Mouse (Mus musculus) myocyte (in vitro differentiated cells): ENCODE measurements at regions not wholly inside any gene's neighbourhood (a gene's known extent, or its start where the extent isn't known, plus 50 kb on each side); places are given as distances from the start of the nearest gene placed in this dataset.

Source experiments
- H3K27me3 ChIP-seq: one replicate; pipeline ENCODE4 v1.6.1; 2011; ENCODE audit not compliant: control insufficient read depth, insufficient read depth, insufficient read length
- H3K36me3 ChIP-seq: one replicate; pipeline ENCODE4 v1.6.1; 2011; ENCODE audit not compliant: control insufficient read depth, insufficient read depth
- H3K4me2 ChIP-seq: one replicate; pipeline ENCODE4 v1.6.1; 2011; ENCODE audit warnings: low read depth, control low read depth
- H3K4me3 ChIP-seq: one replicate; pipeline ENCODE4 v1.5.1; 2011; ENCODE audit warnings: mild to moderate bottlenecking, control low read depth, moderate library complexity
- H3K79me2 ChIP-seq: one replicate; pipeline ENCODE4 v1.6.1; 2011; ENCODE audit not compliant: control insufficient read depth, insufficient read depth
- H3ac ChIP-seq: one replicate; pipeline ENCODE4 v1.6.1; 2011; ENCODE audit not compliant: control insufficient read depth, insufficient read length
- CEBPB ChIP-seq: IDR thresholded peaks from 2 replicates; pipeline ENCODE4 v1.6.1; 2011; ENCODE audit warnings: mild to moderate bottlenecking, moderate library complexity; ENCODE audit not compliant: poor library complexity, insufficient read depth, severe bottlenecking
- E2F4 ChIP-seq: IDR thresholded peaks from one replicate; pipeline ENCODE4 v1.6.1; 2011; ENCODE audit warnings: mild to moderate bottlenecking, control low read depth, moderate library complexity; ENCODE audit not compliant: insufficient read depth
- MAX ChIP-seq: IDR thresholded peaks from one replicate; pipeline ENCODE4 v1.6.1; 2011; ENCODE audit warnings: low read depth, mild to moderate bottlenecking, control low read depth
- MYOD1 ChIP-seq, 3 experiments: IDR thresholded peaks; one replicate each; pipeline ENCODE4 v1.6.1; 2011; ENCODE audit warnings: control low read depth in 2 of 3, low read depth in 2 of 3, mild to moderate bottlenecking in 2 of 3, moderate library complexity in 1 of 3; ENCODE audit not compliant: insufficient read length in 2 of 3, control insufficient read depth in 1 of 3
- MYOG ChIP-seq, 3 experiments: IDR thresholded peaks; one replicate each; pipeline ENCODE4 v1.6.1; 2011; ENCODE audit warnings: control low read depth in 2 of 3, low read depth in 2 of 3, mild to moderate bottlenecking in 2 of 3; ENCODE audit not compliant: insufficient read length in 2 of 3, control insufficient read depth in 1 of 3, insufficient read depth in 1 of 3
- POLR2A ChIP-seq: IDR thresholded peaks from one replicate; pipeline ENCODE4 v1.6.1; 2011; ENCODE audit warnings: low read depth, mild to moderate bottlenecking, control low read depth, moderate library complexity; ENCODE audit not compliant: insufficient read length
- POLR2AphosphoS2 ChIP-seq: IDR thresholded peaks from one replicate; pipeline ENCODE4 v1.6.1; 2011; ENCODE audit warnings: low read depth, control low read depth; ENCODE audit not compliant: insufficient read length
- REST ChIP-seq: IDR thresholded peaks from one replicate; pipeline ENCODE4 v1.6.1; 2011; ENCODE audit warnings: mild to moderate bottlenecking, control low read depth, moderate library complexity; ENCODE audit not compliant: insufficient read depth, insufficient read length
- SRF ChIP-seq: IDR thresholded peaks from one replicate; pipeline ENCODE4 v1.6.1; 2011; ENCODE audit warnings: low read depth; ENCODE audit not compliant: control insufficient read depth, insufficient read length
- TCF12 ChIP-seq: IDR thresholded peaks from one replicate; pipeline ENCODE4 v1.6.1; 2011; ENCODE audit warnings: mild to moderate bottlenecking, control low read depth; ENCODE audit not compliant: poor library complexity, insufficient read depth, severe bottlenecking
- TCF3 ChIP-seq: IDR thresholded peaks from one replicate; pipeline ENCODE4 v1.6.1; 2011; ENCODE audit warnings: low read depth, control low read depth; ENCODE audit not compliant: insufficient read length
- USF1 ChIP-seq: IDR thresholded peaks from one replicate; pipeline ENCODE4 v1.6.1; 2011; ENCODE audit warnings: low read depth, mild to moderate bottlenecking, control low read depth, moderate library complexity

- Histone ChIP-seq H3K27me3 (no peaks in the 10 kb centered on the region), H3K4me2 (no peak overlapping the region), H3K79me2 (no peaks in the 10 kb centered on the region), H3K36me3 (no peaks in the 10 kb centered on the region), H3ac (no peak overlapping the region), H3K4me3 (no peak overlapping the region)
- TF ChIP-seq TCF12 (no peak), CEBPB (no peak), USF1 (no peak), REST (no peak), POLR2A (no peak), TCF3 (no peak), MAX (no peak), MYOG (IDR thresholded peaks at IDR 0.05; ENCODE audit: control insufficient read depth in 1 of 3, insufficient read depth in 1 of 3, insufficient read length in 2 of 3, low read depth in 2 of 3) (no peak), E2F4 (no peak), POLR2AphosphoS2 (no peak), MYOD1 (IDR thresholded peaks at IDR 0.05; ENCODE audit: control insufficient read depth in 1 of 3, insufficient read length in 2 of 3, low read depth in 2 of 3) (no peak), SRF (no peak)
Measured at GRCm38 (mm10) chr3:128856515-128856914, 343.2 kb upstream of the Pitx2 start.

DNA sequence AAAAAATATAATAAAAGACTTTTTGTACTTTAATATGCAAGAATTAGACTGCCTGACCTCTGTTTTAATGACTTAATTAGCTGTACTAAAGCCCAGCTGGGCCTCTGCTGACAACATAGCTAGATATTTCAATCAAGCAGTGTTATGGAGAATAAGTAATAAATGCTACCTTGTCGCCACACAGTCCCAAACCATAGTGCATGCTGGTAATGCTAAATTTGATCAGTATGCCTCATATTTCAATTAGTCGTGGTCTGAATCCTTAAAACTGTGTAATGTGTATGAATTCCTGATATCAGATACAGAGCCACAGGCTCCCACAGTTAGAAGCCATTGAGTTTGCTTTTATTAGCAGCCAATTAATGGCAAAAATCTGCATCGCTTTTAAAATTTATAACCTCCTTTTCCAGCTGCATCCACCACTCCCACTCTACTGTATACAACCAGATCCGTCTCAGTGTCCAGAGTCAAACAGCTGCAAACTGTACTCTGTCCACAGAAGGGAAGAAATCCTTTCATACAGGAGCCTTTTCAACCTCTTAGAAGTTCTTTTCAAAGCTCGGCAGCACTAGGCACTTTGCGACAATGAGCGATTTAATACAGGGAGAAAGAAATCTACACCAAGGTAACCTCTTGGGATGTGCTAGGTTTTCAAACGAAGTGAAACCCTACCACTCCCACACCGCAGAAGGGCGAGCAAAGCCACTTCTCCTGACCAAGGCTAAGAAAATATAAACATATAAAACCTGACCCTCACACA lies 317.8 kb upstream of the Pitx2 start:
- Histone ChIP-seq H3K4me3 (no peak overlapping the region), H3K36me3 (no peaks in the 10 kb centered on the region), H3K79me2 (no peaks in the 10 kb centered on the region), H3K4me2 (peak overlapping the region; percentile 46), H3ac (no peak overlapping the region), H3K27me3 (no peaks in the 10 kb centered on the region)
- no peak for TF ChIP-seq MYOD1 (IDR thresholded peaks at IDR 0.05; ENCODE audit: control insufficient read depth in 1 of 3, insufficient read length in 2 of 3, low read depth in 2 of 3)
- TF ChIP-seq TCF3, result no peak
- no peak for TF ChIP-seq CEBPB
- TF ChIP-seq SRF, result no peak
- no peak for TF ChIP-seq TCF12
- TF ChIP-seq E2F4, result no peak
- no peak for TF ChIP-seq MYOG (IDR thresholded peaks at IDR 0.05; ENCODE audit: control insufficient read depth in 1 of 3, insufficient read depth in 1 of 3, insufficient read length in 2 of 3, low read depth in 2 of 3)
- no peak for TF ChIP-seq REST
- TF ChIP-seq MAX, result no peak
- no peak for TF ChIP-seq POLR2AphosphoS2
- no peak for TF ChIP-seq POLR2A
- TF ChIP-seq USF1, result no peak

DNA sequence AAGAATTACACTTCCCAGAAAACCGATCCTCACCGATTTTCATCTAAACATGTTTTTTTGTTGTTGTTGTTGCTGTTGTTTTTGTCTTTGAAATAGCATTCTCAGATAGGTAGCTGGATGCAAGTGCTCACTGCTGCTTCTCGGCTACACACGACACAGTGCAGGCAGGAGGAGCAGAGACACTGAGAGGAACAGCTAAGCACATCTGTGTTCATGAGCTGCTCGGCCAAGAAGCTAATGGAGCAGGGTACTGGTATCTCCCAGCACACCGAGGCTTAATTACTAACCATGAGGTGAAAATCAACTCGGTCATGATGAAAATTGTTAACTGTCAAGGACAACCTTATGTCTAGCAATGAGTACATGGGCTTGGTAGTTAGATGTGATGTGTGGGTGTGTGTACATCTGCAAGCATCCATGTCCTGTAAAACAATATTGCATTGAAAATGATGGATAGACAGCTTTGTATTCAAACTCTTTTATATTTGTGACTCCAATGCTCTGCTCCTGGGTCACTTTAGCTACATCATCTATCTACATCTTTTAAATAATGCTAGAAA lies 316.0 kb upstream of the Pitx2 start:
- Histone ChIP-seq H3K36me3 (no peaks in the 10 kb centered on the region), H3ac (no peak overlapping the region), H3K4me3 (no peak overlapping the region), H3K79me2 (no peaks in the 10 kb centered on the region), H3K4me2 (no peak overlapping the region), H3K27me3 (no peaks in the 10 kb centered on the region)
- TF ChIP-seq POLR2A (no peak), MYOG (IDR thresholded peaks at IDR 0.05; ENCODE audit: control insufficient read depth in 1 of 3, insufficient read depth in 1 of 3, insufficient read length in 2 of 3, low read depth in 2 of 3) (no peak), MYOD1 (IDR thresholded peaks at IDR 0.05; ENCODE audit: control insufficient read depth in 1 of 3, insufficient read length in 2 of 3, low read depth in 2 of 3) (no peak), POLR2AphosphoS2 (no peak), USF1 (no peak), TCF3 (no peak), TCF12 (no peak), E2F4 (no peak), MAX (no peak), CEBPB (no peak), SRF (no peak), REST (no peak)

- Histone ChIP-seq H3K4me2 (peak overlapping the region; percentile 39), H3K36me3 (no peaks in the 10 kb centered on the region), H3ac (no peak overlapping the region), H3K4me3 (no peak overlapping the region), H3K79me2 (no peaks in the 10 kb centered on the region), H3K27me3 (no peaks in the 10 kb centered on the region)
- TF ChIP-seq TCF12 (no peak), CEBPB (no peak), POLR2A (no peak), MYOG (IDR thresholded peaks at IDR 0.05; ENCODE audit: control insufficient read depth in 1 of 3, insufficient read depth in 1 of 3, insufficient read length in 2 of 3, low read depth in 2 of 3) (no peak), TCF3 (no peak), REST (no peak), SRF (no peak), E2F4 (no peak), USF1 (no peak)
Measured at GRCm38 (mm10) chr3:128886678-128887077, 313.0 kb upstream of the Pitx2 start.
